Mouse (Mus musculus) thymus, postnatal 10 days (tissue): ENCODE measurements at regions not wholly inside any gene's neighbourhood (a gene's known extent, or its start where the extent isn't known, plus 50 kb on each side); places are given as distances from the start of the nearest gene placed in this dataset.

Experiments
- DNase-seq, 2 experiments: peaks; one replicate each; pipeline ENCODE4 v3.0.0; 2021; ENCODE audit warnings: low spot score in 2 of 2

DNA sequence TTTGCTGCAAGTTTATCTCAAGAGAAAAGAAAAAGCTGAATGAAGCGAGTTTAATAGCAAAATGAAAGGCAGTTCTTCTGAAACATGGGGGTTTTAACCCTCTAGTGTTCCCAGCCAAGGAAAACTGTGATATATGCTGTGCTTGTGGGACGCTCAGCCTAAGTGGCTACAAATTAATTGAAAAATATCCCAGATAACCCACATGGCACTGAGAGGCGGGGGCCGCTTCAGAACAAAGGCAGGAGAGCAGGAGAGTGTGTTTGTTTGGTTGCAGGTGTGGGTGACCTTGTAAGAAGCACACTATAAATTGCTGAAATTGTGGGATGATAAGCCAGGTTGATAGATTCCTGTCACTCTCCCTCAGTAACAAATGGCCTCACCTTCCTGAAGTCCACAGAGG lies 154.7 kb upstream of the Mpped2 start:
- no peak for DNase-seq

DNA sequence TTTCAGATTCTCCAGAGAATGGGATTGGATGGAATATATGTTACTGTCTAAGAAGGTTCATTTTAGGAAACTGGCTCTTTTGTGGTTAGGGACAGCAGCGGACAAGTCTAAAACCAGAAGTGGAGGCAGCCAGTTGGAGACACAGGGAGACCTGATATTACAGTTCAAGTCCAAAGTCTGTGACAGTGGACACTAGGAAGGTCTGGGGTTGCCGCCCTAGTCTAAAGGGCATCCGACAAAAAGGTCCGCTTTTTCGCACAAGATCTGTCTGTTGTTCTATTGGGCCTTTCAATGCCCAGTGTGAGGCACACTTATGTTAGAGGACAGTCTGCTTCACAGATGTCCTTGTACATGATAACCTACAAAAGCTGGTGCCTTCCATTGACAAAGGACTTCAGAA lies 152.9 kb upstream of the Mpped2 start:
- DNase-seq, result no peak

DNA sequence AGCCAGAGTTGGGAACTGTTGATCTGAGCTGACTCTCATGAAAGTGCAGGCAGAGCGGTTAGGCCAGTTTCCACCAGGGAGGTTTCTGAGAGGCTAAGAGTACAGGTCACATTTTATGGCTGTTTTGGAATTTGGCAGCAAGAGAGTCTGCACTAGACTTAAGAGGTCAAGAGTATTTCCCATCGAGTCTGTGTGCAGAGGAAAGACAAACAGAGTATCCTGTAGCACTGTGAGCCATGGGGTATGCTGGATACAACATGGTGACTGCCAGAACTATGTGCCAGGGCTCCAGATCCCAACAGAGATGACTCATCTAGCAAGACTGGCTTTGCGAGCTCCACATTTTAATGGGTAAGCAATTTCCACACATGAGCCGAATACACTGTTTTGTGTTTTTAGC lies 146.0 kb upstream of the Mpped2 start:
- no peak for DNase-seq

DNA sequence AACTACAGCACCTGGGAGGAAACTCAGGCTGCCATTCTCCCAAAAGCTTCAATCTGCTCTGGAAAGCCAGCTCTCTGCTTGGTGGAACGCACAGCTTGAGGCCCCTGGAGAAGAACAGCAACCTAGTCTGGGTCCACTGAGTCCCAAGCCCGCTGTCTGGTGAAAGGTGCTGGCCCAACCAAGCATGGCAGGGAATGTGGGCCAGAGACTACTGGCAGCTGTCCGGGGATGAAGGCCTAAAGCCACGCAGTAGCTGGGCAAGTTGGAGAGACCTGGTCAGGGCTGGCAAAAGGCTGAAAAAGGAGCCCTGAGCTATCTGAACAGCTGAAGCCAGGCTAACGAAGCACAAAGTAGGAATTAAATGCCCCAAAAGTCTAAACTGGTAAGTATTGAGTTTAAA lies 139.4 kb upstream of the Mpped2 start:
- no peak for DNase-seq

DNA sequence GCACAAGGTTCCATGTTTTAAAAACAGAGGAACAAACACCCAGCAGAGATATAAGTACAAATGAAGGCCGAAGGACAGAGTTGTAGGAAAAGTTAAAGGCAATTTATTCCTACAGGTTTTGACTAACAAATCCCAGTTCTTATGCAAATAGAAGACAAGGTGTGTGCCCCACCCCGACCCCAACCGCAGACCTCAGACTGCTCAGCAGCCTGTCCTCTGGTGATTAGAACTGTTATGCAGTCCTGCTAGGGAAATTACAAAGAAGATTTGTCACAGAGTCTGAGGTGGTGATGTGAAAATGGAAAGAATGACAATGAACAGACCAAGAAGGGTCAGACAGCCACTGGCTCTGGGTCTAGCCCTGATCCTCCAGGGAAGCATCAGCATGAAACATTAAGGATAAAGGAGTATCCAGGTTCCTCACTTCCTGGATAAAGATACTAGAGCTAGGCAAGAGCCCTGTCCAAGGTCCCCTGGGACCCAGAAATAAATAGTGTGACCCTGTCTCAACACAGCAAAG lies 131.4 kb upstream of the Mpped2 start:
- no peak for DNase-seq

DNA sequence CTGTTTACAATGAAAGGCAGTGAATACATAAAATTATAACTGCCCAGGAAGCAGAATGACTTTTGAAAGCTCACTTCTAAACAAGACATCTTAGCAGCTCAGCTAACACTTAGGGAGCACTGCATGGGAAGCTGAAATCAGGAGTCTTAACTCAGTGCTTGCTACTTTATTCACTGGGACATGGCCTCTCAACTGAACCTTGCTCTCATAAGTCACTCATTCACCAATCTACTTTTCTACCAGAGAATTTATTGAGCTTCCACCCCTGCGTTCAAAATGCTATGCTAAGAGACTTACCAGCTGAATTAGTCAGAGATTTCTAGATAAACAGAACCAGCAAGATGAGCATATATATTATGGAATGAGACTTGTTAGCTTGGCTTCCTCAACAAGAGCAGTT lies 122.8 kb upstream of the Mpped2 start:
- DNase-seq, result no peak

DNA sequence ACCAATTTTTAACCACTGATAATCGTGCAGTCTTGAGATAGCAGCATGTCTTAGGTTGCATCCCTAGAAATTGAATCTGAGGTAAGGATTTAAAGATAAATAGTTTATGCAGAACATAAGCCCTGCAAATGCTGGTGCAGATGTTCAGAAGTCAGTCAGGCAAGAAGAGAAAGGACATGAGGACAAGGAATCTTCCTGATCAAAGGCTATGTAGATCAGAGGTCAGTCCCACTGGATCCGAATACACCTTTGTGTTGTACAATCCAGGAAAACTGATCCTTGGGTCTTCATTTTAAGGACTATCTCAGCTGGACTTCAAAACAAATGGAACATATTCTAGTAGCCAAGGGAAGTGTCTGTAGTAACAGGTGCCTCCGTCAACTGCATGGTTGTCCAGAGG lies 121.7 kb upstream of the Mpped2 start:
- no peak for DNase-seq

DNA sequence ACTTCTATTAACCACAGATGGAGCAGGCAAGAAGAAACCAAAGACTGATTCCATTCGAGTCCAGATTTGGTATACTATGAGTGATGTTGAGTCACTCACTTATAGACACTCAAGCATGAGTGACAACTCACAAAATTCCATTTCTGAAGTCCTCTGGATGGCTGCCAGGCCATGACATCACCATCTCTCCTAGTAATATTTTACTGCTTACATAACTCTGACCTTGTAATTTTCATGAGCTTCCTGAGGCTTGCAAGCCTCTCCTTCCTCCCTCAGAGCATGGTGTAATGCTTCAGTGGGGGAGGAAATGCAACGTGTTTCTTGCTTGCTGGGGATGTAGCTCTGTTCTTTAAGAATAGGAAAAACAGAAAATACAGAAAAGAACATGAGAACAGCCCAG lies 121.2 kb upstream of the Mpped2 start:
- DNase-seq, result no peak

DNA sequence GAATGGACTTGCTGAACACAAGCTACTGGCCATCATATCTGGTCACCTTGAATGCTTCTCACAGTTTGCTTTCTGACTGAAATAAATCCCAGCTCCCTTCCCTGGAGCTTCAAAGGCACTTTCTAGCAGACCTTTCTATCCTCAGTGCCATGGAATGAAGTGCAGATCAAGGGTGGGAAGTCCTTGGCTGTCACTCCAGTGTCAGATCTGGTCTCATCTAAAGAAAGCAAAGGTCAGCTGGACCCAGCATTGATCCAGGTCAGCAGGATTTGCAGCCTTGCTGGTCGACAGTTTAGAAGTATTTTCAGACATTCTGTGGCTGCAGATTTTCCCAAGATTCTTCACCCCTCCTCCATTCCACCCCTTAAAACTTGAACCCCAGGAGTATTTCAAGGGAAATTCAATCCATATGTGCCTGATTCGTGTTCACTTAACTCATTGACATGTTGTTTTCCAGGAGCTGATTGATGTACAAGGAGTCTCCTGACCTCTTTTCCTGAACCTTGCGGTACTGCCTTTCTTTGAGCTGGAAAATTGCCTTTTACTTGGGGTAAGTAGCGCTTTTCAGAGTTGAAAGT lies 116.2 kb upstream of the Mpped2 start:
- no peak for DNase-seq

DNA sequence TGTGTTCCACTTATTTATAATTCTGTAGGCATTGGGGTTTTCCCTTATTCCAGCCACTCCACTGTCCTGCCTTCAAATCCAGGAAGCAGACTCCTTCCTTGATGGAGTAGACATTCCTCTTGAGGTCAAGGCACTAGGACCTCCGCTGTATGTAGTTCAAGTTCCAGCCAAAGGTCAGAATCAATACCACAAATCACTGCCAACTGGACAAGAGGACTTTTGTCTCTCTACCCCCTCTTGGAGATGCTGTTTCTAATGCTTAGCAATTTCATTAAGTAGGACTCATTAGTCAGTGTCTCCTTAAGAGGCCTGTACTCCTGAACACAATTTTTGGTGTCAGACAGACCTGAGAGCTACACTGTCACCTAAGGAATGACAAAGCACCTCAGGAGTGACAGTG lies 115.0 kb upstream of the Mpped2 start:
- no peak for DNase-seq

DNA sequence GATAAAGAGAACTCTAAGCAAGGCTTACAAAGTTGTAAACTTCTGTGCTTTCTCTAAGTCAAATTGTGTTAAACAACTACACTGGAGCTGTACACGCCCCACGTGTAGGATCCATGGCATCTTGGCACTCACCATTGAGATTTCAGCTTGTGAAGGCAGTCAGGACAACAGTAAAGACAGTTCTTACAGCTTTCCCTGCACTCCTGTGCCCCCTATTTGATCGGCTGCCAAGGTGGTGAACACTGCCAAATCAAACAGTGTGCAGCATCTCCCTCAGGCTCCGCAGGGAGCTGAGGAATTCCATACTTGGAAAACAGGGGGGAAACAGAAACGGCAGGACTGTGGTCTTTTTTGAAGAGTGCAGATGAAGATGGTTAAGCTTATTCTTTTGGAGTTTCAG lies 112.4 kb upstream of the Mpped2 start:
- no peak for DNase-seq

DNA sequence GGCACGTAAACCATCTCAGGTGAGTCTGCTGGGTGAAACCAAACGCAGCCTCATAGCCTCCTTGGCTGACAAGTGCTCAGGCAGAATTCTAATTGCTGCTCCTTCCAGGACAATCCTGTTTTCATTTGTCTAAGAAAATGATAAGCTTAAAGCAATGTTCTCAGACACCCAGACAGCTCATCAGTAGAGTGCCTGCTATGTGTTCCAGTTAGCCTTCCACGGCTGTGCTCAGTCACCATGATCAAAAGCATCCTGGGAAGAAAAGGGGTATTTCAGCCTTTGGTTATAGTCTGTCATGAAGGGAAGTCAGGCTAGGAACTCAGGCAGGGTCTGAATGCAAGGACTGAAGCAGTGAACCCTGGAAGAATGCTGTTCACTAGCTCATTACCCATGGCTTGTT lies 71.8 kb upstream of the Mpped2 start:
- DNase-seq, result no peak

DNA sequence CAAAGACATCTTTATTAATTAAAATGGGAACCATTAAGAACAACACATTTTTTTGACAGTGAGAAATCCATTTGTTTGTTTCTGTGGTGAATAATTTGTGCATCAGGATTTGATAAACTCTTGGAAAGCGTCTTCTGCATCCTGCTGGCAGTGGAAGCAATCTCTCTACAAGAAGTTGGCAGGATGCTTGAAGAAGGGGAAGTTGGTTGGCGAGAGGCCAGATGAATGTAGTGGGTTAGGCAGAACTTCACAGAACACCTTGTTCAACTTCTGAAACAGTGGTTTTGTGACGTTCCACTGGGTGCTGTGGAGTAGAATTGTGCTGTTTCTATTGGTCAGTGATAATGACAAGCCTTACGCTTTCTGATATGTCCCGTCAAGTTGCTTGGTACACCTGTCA lies 70.7 kb upstream of the Mpped2 start:
- no peak for DNase-seq

DNA sequence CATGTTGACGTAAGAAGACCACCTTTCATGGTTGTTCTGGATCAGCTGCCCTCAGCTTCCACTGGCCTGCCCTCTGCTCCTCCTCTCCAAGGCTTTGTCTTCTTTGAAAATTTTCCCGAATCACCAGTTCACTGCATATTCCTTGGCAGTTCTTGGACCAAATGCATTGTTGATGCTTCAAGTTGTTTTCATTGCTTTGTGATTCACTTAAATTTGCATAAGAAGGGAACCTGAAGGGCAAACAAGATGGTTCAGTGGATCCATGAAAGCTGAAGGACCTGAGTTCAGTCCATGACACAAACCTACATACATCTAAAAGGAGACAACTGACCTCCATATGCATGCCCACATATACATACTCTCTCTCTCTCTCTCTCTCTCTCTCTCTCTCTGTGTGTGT lies 69.4 kb upstream of the Mpped2 start:
- DNase-seq, result no peak

DNA sequence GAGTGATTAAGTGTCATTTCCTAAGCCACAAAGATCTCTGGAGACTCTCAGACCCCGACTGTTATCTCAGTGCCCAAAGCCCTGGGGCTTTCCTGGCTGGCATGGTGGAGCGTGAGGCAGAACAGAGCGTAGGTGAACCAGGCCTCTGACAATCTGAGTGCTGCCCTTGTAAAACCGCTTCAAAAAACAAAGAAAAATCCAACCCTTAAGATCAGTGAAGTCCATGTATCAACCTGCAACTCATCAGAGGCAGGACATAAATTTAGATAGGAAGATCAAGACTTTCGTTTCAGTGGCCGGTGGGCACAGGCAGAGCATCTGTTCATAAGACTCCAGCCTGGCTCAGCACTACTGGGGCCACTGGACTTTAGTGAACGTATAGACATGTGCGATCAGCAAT lies 61.1 kb upstream of the Mpped2 start:
- no peak for DNase-seq
